Mouse (Mus musculus) layer of hippocampus, adult 9-11 months (tissue): ENCODE measurements around the gene Vamp9.

Source experiments
- DNase-seq: peaks from one replicate; pipeline ENCODE4 v3.0.0; 2022

Gene Vamp9

DNA sequence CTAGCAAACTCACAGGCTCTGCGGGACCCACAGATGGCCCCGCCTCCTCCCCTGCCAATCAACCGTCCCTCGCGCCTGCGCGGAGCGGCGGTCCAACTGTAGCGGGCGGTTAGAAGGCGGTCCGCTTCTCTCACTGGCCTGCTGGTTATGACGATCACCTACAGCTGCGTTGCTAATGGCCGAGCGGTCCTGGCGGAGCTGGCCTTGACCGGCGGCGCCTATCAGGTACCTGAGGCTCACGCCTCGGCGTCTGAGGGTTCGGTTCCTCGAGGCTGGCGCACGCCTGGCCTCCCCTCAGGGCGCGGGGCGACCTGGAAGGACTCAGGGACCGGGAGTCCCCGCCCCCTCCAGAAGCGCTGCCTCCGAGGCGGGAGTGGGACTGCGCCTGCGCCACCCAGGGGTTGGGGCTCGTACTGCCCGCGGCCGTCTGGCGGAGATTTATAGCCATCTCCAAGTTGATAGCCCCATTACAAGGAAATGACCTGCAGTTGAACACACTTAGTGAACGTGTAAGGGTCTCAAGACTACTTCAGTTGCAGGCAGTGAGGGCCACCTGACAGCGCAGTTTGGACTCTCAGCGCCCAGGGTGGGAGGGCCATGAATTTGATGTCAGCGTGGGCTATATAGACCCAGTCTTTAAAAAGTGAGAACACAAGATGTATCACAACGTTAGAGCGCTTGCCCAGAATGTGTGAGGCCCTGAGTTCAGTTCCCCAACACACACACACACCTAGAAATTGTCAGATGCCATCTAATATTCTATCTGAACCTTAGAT lies at the start of gene Vamp9:
Vamp9 (plus strand) TSS at position 74 of the 776 bp plus-strand sequence.
- DNase-seq, result peak; percentile 95

DNA sequence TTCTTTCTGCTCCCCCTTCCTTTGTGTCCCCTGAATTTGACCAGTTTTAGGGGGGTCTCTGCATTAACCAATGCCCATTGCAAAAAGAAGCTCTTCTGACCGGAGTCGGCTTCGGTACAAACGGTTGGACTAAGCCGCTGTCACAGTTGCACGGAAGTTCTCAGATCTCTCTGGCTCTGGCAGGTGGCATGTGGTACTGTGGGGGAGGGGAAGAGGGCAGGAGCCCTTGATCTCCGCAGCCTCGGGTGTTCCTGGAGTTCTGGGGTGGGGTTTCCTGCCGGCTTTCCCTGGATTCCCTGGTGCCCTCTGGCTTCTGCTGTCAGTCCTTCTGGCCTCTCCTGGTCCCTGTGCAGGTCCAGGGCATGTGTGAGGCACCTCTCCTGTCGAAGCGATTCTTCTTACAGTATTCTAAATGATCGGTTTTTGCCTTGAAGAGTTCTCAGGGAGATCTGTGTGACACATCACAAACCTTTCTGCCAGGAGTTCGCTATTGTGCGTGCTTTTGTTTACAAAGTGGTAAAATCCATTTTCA lies 48.9 kb upstream of the Vamp9 start:
- no peak for DNase-seq

- no peak for DNase-seq
Observed at GRCm38 (mm10) chr5:99859637-99860433, 46.2 kb upstream of the Vamp9 start.

DNA sequence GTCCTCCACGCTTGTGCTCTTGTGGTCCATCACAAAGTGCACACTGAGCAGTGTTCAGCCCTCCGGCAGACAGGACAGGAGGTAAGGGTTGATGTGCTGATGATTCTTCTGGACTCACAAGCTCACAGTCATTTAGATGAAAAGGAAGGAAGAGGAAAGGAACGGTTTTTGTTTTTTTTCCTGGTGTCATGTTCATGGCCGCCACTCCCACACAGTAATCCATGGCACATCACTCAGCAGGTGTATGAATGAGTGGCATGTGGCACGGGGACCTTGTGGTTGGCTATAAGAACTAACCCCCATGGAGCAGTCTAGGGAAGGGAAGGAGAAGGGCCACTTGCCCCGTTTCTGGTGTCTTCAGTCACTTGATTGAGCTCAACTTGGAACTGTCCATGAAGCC lies 44.2 kb upstream of the Vamp9 start:
- DNase-seq, result no peak

DNA sequence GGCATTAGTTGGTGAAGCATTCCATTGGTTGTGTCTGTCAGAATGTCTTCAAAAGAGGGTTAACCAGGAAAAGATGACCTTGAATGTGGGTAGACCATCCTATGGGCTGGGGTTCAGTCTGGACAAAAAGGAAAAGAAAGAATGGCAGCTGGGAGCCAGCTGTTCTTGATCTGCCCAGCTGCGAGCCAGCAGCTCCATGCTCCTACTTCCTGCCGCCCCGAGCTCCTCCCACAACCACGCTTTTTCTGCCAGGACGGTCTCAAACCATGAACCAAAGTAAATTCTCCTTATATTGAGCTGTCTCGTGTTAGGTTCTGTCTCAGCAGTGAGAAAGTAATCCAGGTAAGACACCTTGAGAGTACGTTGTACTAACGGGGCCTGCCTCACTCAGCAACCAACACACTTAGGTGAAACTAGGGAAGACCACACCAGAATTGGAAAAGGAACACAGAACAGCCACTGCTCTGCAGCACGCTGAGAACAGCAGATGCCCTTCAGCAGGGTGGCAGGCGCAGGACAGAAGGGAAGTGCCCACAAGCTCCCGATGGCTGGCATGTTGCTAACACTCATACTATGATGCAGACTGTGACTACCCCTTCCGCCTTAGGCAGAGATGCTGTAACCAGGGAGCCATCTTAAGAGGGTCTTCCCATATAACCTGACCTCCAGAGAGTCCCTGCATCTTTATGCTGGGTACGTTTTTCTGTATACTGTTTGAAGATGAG lies 42.2 kb upstream of the Vamp9 start:
- no peak for DNase-seq

DNA sequence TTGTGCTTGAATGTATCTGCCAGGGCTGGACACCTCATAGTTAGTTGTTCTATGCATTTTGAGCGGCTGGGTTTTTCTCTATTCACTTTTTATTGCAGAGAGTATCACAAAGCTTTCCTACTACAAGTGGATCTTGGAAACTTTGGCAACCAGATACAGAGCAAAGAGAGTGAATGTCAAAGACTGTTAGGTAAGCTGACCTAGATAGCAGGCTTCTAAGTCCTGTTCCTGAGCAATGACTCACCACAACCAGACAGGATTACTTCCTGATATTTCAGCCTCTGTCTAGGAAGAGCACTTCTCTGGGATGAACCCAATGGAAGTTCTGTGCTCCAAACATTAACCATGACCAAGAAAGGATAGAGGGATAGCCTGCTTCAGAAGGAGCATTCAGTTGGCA lies 40.3 kb upstream of the Vamp9 start:
- no peak for DNase-seq

DNA sequence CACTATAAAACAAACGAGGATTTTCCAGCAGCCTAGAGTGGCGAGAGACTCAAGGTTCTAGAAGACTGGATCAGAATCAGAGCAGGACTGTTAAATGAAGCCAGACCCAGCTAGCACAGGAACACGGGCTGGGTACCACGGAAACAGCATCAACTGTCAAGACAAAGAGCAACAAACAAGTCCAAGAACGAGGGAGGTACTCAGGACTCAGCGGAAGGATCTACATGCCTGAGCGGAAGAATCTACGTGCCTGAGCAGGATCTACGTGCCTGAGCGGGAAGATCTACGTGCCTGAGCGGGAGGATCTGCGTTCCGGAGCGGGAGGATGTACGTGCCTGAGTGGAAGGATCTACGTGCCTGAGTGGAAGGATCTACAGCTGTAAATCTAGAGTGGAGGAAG lies 37.8 kb upstream of the Vamp9 start:
- DNase-seq, result no peak

GRCm38 (mm10) chr5:99868923-99869322 lies 37.1 kb upstream of the Vamp9 start:
- no peak for DNase-seq

- DNase-seq, result no peak
Observed at GRCm38 (mm10) chr5:99877565-99877964, 28.5 kb upstream of the Vamp9 start.

- no peak for DNase-seq
Observed at GRCm38 (mm10) chr5:99882441-99882840, 23.6 kb upstream of the Vamp9 start.

DNA sequence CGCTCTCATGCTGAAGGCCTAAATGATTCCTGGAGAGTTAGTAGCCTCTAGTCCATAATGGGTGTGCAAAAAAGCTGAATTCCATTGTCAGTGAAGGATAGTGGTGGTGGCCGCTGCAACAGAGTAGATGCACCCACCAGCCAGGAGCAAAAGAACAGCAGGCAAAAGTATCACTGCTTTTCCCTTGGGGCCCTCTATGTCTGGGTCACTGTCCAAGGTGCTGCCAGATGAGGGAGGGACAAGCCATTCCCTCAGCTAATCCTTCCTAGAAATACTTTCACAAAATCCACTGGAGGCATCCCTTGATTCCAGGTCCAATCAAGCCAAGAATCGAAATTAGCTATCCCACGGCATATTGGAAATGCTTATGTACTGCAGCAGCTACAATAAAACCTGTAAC lies 22.0 kb upstream of the Vamp9 start:
- no peak for DNase-seq

DNA sequence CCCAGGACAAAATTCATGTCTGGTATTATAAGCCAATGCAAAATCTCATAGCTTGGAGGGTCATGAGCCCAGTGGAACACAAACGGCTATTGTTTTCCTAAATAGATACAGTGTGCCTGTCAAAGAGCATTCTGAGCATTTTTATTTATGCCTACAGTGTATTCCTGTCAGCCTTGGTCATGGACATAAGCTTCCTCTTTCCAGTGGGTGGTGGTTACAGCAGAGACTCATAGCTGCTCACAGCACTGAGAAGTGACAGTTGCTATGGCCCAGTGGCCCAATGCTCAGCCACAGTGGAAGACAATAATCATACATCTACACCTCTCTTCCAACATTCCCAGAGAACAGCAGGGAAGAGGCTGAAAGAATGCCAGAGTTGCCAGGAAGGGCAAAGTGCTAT lies 18.9 kb upstream of the Vamp9 start:
- no peak for DNase-seq

- peak; percentile 78 for DNase-seq
Observed at GRCm38 (mm10) chr5:99891516-99892441, 14.3 kb upstream of the Vamp9 start.

GRCm38 (mm10) chr5:99900041-99900440 lies 6.0 kb upstream of the Vamp9 start:
- peak; percentile 51 for DNase-seq

DNA sequence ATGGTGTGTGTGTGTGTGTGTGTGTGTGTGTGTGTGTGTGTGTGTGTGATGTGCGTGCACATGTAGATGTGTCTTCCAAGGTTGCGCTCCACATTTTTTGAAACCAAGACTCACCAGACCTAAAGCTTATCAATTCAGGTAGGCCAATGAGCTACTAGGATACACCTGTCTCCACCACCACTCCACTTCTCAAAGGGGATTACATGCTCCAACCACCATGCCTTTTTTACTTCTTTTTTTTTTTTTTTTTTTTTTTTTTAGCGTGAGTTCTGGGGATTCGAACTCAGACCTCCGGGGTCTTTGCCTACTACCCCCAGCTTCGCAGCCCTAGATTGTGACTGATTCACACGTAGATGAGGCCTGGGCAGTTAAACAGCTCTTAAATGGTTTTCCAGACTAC lies 323 bp upstream of the Vamp9 start:
- DNase-seq, result no peak

GRCm38 (mm10) chr5:99915494-99915893 lies 9.4 kb downstream of the Vamp9 start:
- no peak for DNase-seq

- DNase-seq, result no peak
Observed at GRCm38 (mm10) chr5:99922033-99922432, 16.0 kb downstream of the Vamp9 start.

DNA sequence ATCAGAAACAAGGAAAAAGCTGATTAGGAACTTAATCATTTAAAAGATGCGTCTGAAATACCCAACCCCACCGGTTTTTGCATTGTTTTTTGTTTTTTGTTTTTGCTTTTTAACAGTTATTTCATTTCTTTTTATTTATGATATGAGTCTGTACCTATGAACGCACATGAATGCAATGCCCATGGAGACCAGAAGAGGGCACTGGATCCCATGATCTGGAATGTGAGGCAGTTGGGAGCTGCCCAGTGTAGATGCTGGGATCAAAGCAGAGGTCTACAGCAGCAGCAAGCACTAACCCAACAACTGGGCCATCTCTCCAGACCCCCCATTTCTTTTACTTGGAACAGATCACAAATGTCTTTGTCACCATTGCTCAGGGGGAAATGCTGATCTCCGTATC lies 21.9 kb downstream of the Vamp9 start:
- no peak for DNase-seq

DNA sequence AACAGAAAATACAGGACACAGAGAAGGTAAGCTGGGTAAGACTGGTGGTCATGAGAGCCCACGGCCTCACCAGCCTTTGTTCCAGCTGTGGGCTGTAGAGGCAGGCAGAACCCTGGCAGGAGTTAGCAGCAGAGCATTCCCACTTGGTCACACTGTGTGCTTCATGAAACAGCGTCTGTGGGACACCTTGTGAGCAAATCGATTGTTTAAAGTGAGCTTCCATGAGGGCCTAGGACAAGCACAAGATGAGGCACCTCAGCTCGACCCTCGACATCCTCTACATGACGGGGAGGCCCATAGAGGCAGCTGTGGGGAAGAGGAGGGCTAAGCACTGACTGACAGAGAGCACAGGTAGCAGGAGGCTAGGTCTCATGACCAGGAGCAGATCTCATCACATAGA lies 25.9 kb downstream of the Vamp9 start:
- DNase-seq, result no peak

DNA sequence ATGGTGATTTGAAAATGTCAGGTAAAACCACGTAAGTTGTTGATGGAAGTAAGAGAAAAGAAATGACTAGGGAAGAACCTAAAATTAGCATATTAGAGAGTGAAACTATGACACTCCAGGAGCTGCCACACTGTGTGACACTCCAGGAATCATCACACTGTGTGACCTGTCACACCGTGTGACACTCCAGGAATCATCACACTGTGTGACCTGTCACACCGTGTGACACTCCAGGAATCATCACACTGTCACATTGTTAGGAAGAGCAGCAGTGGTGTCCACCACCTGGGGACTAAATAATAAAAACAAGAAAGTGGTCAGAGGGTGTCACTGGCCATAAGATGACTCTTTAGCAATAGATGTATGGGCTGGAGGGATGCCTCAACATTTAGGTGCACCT lies 33.4 kb downstream of the Vamp9 start:
- no peak for DNase-seq

DNA sequence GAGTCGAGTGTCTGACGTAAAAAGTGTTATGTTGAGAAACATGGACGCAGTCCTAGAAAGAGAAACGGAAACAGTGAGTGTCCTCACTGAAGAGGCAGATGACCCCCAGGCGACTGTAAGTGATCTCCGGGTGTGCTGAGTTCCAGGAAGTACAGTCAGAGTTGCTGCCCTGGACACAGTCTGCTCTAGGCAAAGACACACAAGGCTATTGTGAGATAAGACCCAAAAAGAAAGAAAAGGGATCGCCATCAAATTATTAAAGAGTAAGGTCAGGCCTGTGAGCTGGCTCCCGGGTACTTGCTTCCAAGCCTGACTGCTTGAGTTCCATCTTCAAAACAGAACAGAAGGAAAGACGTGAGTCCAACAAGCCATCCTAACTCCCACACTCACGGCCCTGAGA lies 35.2 kb downstream of the Vamp9 start:
- DNase-seq, result no peak

GRCm38 (mm10) chr5:99941776-99942502 lies 35.9 kb downstream of the Vamp9 start:
- DNase-seq, result no peak
